Mouse (Mus musculus) cerebellum, adult 11 months (tissue): ENCODE measurements at regions not wholly inside any gene's neighbourhood (a gene's known extent, or its start where the extent isn't known, plus 50 kb on each side); places are given as distances from the start of the nearest gene placed in this dataset.
"Not testable (repeated sequence)": the region's sequence is repeated elsewhere in the genome, so short reads cannot be mapped to it uniquely, and the experiment has no call there.

Source experiments
- DNase-seq: peaks from one replicate; pipeline ENCODE4 v3.0.0; 2022

DNA sequence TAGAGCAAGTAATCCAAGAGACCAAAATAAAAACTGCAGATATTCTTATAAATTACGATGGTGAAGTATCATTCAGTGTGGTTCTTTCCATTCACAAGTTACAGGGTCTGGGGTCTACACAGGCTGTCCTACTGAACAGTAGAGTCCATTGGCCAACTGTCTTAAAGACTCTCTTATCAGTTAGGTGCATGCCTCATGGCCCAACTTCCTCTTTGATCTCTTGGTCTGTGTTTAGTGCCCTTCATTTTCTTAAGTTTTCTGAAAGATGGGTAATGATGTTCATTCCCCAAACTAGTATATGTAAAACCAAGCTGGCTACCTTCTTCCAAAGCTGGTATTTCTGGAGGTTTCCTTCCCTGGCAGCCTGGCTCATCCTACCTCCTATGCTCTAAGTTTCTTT, 268.7 kb upstream of the Ift57 start:
- DNase-seq = no peak

GRCm38 (mm10) chr16:49431902-49432301, 267.1 kb upstream of the Ift57 start:
- DNase-seq = no peak

- no peak for DNase-seq
Measured at GRCm38 (mm10) chr16:49441225-49441624, 257.8 kb upstream of the Ift57 start.

- not testable (repeated sequence) for DNase-seq
Measured at GRCm38 (mm10) chr16:49447356-49447755, 251.7 kb upstream of the Ift57 start.

DNA sequence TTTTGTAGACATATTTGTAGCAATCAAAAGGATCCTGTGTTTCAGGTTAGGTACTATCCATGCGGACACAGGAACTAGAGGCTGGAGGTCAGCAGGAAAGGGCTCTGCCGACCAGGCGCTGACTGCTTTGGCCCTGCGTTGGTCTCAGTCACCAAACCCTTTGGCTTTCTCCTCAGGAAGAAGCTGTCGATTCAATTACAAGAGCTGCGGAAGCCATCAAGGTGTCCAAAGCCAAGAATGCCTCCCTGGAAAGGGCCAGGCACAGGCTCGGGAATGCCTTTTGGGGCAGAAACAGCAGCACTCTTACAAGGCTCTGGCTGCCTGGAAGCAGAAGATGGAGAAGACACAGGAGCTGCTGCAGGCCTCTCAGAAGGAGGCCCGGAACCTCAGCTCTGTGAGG, 205.2 kb upstream of the Ift57 start:
- DNase-seq = no peak

GRCm38 (mm10) chr16:49497521-49498010, 201.5 kb upstream of the Ift57 start:
- DNase-seq = no peak

DNA sequence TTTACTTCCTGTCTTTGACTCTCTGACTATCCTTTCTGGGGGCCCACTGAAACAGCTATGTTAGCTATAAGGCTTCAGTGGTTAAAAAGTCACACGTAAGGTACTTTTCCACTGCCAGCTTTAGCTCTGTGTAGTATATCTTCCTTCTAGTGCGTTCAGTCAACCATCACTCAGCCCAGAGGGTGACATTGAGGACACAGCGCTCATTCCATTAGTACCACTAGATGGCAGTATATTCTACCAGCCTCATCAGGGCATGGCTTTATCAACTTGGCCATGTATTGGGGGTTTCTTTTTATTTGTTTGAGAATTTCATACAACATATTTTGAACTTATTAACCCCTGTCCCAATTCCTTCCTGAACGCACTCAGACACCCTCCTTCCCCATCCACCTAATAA, 198.2 kb upstream of the Ift57 start:
- DNase-seq = peak; percentile 19

GRCm38 (mm10) chr16:49503897-49504413, 195.1 kb upstream of the Ift57 start:
- DNase-seq = no peak

- no peak for DNase-seq
Measured at GRCm38 (mm10) chr16:49504669-49505068, 194.4 kb upstream of the Ift57 start.

DNA sequence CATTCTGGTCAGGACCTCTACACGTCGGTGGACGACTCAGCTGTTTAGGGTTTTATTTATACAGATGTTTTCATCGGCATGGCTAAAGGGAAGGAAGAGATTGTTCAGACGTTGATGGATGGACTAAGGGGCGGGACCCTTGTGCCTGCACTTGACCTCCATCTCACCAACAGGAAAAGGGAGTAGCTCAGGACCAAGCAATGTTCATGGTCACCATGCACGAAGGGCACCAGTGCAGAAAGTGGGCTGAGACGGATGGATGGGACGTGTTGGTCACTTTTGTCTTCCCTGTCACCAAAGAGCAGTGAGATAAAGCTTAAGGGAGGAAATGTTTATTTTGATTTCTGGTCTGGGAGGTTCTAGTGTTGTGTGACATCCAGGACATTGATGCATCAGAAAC, 193.8 kb upstream of the Ift57 start:
- no peak for DNase-seq

DNA sequence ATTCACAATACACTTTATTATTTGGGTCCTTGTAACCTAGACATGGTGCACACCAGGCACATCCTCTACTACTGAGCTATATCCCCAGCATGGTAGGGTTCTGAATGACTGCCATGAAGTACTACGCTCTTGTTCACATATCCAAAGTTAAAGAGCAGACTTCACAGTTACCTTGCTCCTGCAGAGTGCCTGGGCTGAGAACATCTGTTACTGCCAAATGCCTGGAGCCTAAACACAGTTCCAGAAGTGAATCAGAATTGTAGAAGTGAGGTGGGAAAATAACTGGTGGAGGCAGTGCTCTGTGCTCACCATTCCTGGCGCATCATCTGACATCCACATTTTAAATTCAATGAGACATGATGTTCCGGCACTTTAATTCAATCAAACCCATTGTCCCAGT, 180.2 kb upstream of the Ift57 start:
- no peak for DNase-seq

- DNase-seq = no peak
Measured at GRCm38 (mm10) chr16:49520411-49520810, 178.6 kb upstream of the Ift57 start.

DNA sequence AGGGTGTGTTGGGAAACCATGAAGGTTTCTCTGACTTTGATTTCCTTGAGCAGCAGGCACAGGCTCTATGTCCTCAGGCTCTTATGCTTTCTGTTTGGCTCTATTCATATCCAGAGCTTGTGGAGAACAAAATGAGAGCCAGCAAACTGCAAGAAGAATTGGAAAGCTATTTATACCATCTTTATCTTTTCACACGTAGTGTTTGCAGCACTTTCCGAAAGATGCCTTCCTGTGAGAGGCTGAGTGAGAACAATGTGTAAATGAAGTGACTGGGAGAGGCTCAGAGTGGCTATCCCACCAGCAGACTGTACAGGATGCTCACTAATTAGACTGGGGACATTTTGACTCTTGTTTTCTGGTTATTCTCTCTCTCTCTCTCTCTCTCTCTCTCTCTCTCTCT, 177.3 kb upstream of the Ift57 start:
- no peak for DNase-seq

DNA sequence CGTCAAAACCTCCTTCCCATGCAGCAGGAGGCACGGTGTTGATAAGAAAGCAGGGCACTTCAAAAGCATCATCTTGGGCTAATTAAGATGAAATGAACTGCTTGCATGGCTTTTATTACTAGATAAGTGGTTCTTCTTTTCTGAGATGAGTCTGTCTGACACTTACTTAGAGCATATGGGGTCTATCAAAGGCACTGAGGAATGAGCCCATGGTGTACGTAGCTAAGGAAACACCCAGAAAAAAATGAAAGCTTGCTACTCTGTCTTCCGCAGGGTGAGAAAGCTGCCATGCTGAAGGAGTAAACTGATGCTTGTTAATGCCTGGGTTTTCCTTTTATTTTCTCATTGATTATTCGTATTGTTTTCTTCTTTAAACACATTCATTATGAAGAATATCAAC, 176.5 kb upstream of the Ift57 start:
- no peak for DNase-seq

GRCm38 (mm10) chr16:49528618-49529017, 170.4 kb upstream of the Ift57 start:
- not testable (repeated sequence) for DNase-seq

GRCm38 (mm10) chr16:49529060-49529459, 170.0 kb upstream of the Ift57 start:
- no peak for DNase-seq

DNA sequence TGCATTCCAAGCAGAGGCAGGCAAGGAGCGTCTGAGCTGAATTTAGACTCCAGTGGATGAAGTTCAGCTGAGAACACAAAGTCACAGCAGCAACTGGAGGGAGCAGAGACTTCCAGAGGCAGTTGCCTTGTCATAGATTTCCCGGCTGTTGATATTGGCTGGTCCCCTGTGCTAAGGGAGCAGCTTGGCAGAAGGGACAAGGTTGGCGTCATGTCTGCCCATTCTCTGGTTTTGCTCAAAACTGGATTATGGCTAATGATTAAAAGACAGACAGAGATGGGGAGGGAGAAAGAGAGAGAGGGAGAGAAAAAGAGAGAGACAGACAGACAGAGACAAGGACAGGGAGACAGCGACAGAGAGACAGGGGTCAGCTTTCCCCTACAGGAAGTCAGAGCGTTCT, 169.0 kb upstream of the Ift57 start:
- no peak for DNase-seq

DNA sequence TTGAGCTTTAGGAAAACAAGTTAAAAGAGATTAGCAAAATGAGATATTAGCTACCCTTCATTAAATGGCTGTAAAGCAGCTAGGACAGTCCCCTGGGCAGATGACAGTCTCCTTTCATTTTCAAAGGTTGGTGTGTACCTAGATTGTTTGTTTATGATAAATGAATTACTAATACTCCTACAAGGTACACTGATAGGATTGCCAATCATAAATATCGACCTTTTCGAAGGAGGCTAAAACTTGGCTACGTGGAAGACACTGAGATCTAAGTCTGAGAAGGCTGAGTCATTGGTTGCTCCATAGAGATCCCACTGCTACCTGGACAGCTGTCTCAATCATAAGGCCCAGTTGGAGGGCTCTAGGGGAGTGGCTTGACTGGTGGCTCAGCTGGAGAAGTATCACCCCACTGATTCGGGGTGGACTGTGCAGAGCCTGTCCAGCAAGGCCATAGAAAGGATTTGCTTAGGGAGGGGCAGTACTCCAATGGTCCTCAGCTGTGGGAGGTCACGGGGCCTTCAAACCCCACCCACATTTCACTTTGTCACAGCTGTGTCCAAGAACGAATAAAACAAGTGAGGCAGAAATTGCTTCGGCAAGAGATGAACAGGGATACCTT, 166.9 kb upstream of the Ift57 start:
- DNase-seq = no peak

DNA sequence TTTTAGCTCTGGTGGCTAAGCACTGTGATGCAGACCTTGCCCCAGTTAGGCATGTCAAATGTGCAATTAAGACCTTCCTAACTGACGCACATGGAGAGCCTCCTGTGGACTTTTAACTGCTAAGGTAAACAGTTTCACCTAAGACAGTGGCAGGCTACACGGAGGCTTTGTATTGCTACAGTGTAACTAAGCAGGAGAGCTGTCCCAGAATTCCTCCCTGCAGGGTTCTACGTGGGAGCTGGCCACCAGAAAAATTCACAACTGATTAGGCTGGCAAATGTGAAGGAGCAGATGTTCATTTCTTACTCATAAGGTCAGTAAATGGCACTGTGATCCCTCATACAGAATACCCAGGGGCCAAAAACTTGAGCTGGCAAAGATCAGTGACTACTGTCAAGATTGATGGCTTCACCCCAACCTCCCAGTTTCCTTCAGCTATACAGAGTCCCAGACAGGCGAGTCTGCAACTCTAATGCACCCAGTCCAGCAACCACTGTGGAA, 165.5 kb upstream of the Ift57 start:
- DNase-seq = no peak

GRCm38 (mm10) chr16:49550231-49550630, 148.8 kb upstream of the Ift57 start:
- DNase-seq = no peak

GRCm38 (mm10) chr16:49570031-49570430, 129.0 kb upstream of the Ift57 start:
- DNase-seq = no peak

- no peak for DNase-seq
Measured at GRCm38 (mm10) chr16:49572485-49573170, 126.4 kb upstream of the Ift57 start.

GRCm38 (mm10) chr16:49573171-49573517, 125.9 kb upstream of the Ift57 start:
- DNase-seq = no peak

- DNase-seq = no peak
Measured at GRCm38 (mm10) chr16:49578976-49579375, 120.1 kb upstream of the Ift57 start.
